Mouse (Mus musculus): ENCODE data around the gene Szrd1. TPM values are rescaled to one million over a fixed set of nuclear protein-coding genes. Genes with fewer than 3 reads are reported as not detected.

Szrd1 gene
- polyA plus RNA-seq, 1 experiment from 2014 or later = 23.7 TPM

GRCm38 (mm10) chr4:141076761-141077506 is 62.6 kb downstream of the Szrd1 start:
- no peak for ATAC-seq (ENCODE audit: low FRiP score)
- H3K9me3 ChIP-seq (replicated peaks) = no peaks in the 10 kb centered on the region
- H3K4me1 ChIP-seq = peaks cover 30% of the 10 kb centered on the region
- peaks cover 17% of the 10 kb centered on the region for H3K36me3 ChIP-seq
- 83% methylated on average over 17 of the region's 17 CpGs for WGBS
- H3K4me3 ChIP-seq (replicated peaks) = peak overlapping the region; percentile 70
- no peaks in the 10 kb centered on the region for H3K27me3 ChIP-seq (replicated peaks)
- peak overlapping the region; percentile 78 for H3K9ac ChIP-seq (replicated peaks)
- H3K27ac ChIP-seq (replicated peaks) = no peak overlapping the region
- H3K4me2 ChIP-seq = peak overlapping the region; percentile 89

- no peak overlapping the region for H3K9ac ChIP-seq (replicated peaks)
- no peak overlapping the region for H3K27ac ChIP-seq (replicated peaks)
- peaks cover 45% of the 10 kb centered on the region for H3K36me3 ChIP-seq
- 92% methylated on average over 4 of the region's 4 CpGs for WGBS
- H3K4me3 ChIP-seq (replicated peaks) = no peak overlapping the region
- no peak for ATAC-seq (ENCODE audit: low FRiP score)
- H3K4me2 ChIP-seq = no peak overlapping the region
- no peaks in the 10 kb centered on the region for H3K9me3 ChIP-seq (replicated peaks)
- H3K4me1 ChIP-seq = peaks cover 32% of the 10 kb centered on the region
- H3K27me3 ChIP-seq (replicated peaks) = no peaks in the 10 kb centered on the region
These were observed 65.5 kb downstream of the Szrd1 start for GRCm38 (mm10) chr4:141074109-141074508.

DNA sequence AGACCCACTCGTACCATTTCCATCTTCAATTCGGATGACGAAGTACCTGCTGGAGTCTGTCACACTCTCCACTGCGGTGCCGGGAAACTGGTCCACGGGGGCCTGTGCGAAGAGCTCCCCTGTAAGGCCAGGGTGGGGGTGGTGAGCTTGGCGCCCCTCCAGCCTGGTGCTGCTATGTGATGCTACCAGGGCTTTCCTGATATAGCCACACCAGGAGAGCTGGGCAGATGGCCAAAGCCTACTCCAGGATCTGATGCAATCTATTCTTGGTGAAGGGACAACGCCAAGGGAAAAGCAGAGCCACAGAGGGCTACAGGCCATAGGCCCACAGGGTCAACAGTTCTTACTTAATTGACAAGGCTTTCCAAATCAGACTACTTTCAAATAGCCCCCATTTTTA is 65.9 kb downstream of the Szrd1 start:
- peaks cover 49% of the 10 kb centered on the region for H3K36me3 ChIP-seq
- no peak overlapping the region for H3K4me3 ChIP-seq (replicated peaks)
- 83% methylated on average over 9 of the region's 9 CpGs for WGBS
- no peak overlapping the region for H3K4me2 ChIP-seq
- H3K27me3 ChIP-seq (replicated peaks) = no peaks in the 10 kb centered on the region
- ATAC-seq (ENCODE audit: low FRiP score) = no peak
- H3K9ac ChIP-seq (replicated peaks) = no peak overlapping the region
- peaks cover 32% of the 10 kb centered on the region for H3K4me1 ChIP-seq
- H3K9me3 ChIP-seq (replicated peaks) = no peaks in the 10 kb centered on the region
- H3K27ac ChIP-seq (replicated peaks) = no peak overlapping the region

DNA sequence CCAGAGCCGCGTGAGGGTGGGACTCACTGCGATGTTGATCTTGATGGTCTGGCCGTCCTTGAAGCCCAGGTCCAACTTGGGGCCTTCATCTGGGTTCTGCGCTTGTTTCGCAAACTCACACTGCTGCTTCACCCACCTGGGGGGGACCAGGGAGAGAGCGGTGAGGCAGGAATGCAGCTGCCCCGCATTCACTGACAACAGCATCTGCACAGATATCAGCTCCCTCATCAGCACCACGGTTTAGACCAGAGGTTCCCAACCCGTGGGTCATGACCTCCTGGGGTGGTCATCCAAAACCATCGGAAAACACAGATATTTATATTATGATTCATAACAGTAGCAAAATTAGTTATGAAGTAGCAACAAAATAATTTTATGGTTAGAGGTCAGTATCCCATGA is 67.1 kb downstream of the Szrd1 start:
- H3K4me3 ChIP-seq (replicated peaks) = no peak overlapping the region
- H3K27me3 ChIP-seq (replicated peaks) = no peaks in the 10 kb centered on the region
- H3K4me2 ChIP-seq = no peak overlapping the region
- no peak overlapping the region for H3K27ac ChIP-seq (replicated peaks)
- H3K9me3 ChIP-seq (replicated peaks) = no peaks in the 10 kb centered on the region
- H3K9ac ChIP-seq (replicated peaks) = no peak overlapping the region
- 94% methylated on average over 11 of the region's 11 CpGs for WGBS
- H3K4me1 ChIP-seq = peaks cover 35% of the 10 kb centered on the region
- no peak for ATAC-seq (ENCODE audit: low FRiP score)
- H3K36me3 ChIP-seq = peaks cover 61% of the 10 kb centered on the region

GRCm38 (mm10) chr4:141069731-141070130 is 69.8 kb downstream of the Szrd1 start:
- Histone ChIP-seq H3K4me1 (peaks cover 26% of the 10 kb centered on the region), H3K4me3 (replicated peaks) (no peak overlapping the region), H3K27ac (replicated peaks) (no peak overlapping the region), H3K27me3 (replicated peaks) (no peaks in the 10 kb centered on the region), H3K4me2 (no peak overlapping the region), H3K9ac (replicated peaks) (peak overlapping the region; percentile 30; the same call in 1 of the 2 replicates), H3K36me3 (peaks cover 81% of the 10 kb centered on the region), H3K9me3 (replicated peaks) (no peaks in the 10 kb centered on the region)
- ATAC-seq (ENCODE audit: low FRiP score) = no peak
- WGBS = 67% methylated on average over 4 of the region's 4 CpGs

DNA sequence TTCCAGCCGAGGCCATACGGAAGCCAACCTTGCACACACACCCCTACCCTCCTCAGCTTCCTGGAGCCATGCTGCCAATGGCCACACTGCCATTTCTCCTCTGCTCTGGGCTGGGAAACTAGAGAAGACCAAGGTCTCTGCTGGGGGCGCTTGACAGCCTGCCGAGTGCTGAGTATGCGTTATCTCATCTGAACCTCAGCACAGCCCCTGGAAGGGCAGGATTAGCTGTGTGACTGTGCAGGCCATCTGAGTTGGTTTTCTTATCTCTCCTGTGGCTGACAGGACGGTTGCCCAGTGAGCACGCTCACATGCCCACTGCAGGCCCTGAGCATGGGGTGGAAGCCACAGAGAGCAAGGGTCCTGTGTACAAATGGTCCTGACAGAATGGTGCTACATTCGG is 70.9 kb downstream of the Szrd1 start:
- no peak overlapping the region for H3K9ac ChIP-seq (replicated peaks)
- 97% methylated on average over 8 of the region's 8 CpGs for WGBS
- no peak overlapping the region for H3K27ac ChIP-seq (replicated peaks)
- H3K4me2 ChIP-seq = no peak overlapping the region
- peaks cover 80% of the 10 kb centered on the region for H3K36me3 ChIP-seq
- peaks cover 20% of the 10 kb centered on the region for H3K4me1 ChIP-seq
- no peaks in the 10 kb centered on the region for H3K27me3 ChIP-seq (replicated peaks)
- H3K4me3 ChIP-seq (replicated peaks) = no peak overlapping the region
- ATAC-seq (ENCODE audit: low FRiP score) = no peak
- H3K9me3 ChIP-seq (replicated peaks) = no peaks in the 10 kb centered on the region

GRCm38 (mm10) chr4:141067516-141068046 is 72.0 kb downstream of the Szrd1 start:
- no peak for ATAC-seq (ENCODE audit: low FRiP score)
- Histone ChIP-seq H3K4me1 (peaks cover 15% of the 10 kb centered on the region), H3K27me3 (replicated peaks) (no peaks in the 10 kb centered on the region), H3K36me3 (peaks cover 70% of the 10 kb centered on the region), H3K9me3 (replicated peaks) (no peaks in the 10 kb centered on the region), H3K4me3 (replicated peaks) (no peak overlapping the region), H3K9ac (replicated peaks) (peak overlapping the region; percentile 23; the same call in 1 of the 2 replicates), H3K4me2 (no peak overlapping the region), H3K27ac (replicated peaks) (no peak overlapping the region; the same call in 1 of the 2 replicates)
- 88% methylated on average over 9 of the region's 9 CpGs for WGBS

- ATAC-seq (ENCODE audit: low FRiP score) = no peak
- H3K4me1 ChIP-seq = peaks cover 15% of the 10 kb centered on the region
- H3K36me3 ChIP-seq = peaks cover 63% of the 10 kb centered on the region
- no peaks in the 10 kb centered on the region for H3K27me3 ChIP-seq (replicated peaks)
- H3K4me2 ChIP-seq = no peak overlapping the region
- peak overlapping the region; percentile 33; the same call in 1 of the 2 replicates for H3K27ac ChIP-seq (replicated peaks)
- WGBS = 71% methylated on average over 12 of the region's 12 CpGs
- H3K9ac ChIP-seq (replicated peaks) = 0 out of 2 replicates have a peak overlapping the region, but pooled peaks have one; percentile 23
- no peak overlapping the region for H3K4me3 ChIP-seq (replicated peaks)
- no peaks in the 10 kb centered on the region for H3K9me3 ChIP-seq (replicated peaks)
These were observed 72.7 kb downstream of the Szrd1 start for GRCm38 (mm10) chr4:141066709-141067515.

DNA sequence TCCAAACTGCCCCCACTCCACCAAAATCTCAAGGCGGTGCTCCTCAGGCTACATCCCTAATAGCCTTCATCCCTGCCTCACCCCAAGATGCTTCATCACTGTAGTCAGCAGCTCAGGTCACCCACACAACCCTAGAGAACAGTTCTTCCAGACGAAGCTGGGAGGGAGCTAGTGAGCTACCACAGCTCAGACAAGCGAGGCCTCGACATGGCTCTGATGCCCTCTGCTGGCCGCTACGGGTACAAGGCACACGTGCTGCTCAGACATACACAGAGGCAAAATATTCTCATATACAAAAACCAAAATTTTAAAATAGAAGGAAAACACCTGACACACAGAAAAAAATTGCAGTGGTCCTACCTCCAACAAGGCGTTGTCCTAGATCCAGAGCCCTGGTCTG is 74.5 kb downstream of the Szrd1 start:
- no peak overlapping the region for H3K4me3 ChIP-seq (replicated peaks)
- ATAC-seq (ENCODE audit: low FRiP score) = no peak
- H3K27me3 ChIP-seq (replicated peaks) = no peaks in the 10 kb centered on the region
- no peak overlapping the region for H3K27ac ChIP-seq (replicated peaks)
- peaks cover 22% of the 10 kb centered on the region for H3K4me1 ChIP-seq
- H3K4me2 ChIP-seq = no peak overlapping the region
- WGBS = 6% methylated on average over 8 of the region's 8 CpGs
- H3K36me3 ChIP-seq = peaks cover 46% of the 10 kb centered on the region
- H3K9me3 ChIP-seq (replicated peaks) = no peaks in the 10 kb centered on the region
- H3K9ac ChIP-seq (replicated peaks) = no peak overlapping the region

DNA sequence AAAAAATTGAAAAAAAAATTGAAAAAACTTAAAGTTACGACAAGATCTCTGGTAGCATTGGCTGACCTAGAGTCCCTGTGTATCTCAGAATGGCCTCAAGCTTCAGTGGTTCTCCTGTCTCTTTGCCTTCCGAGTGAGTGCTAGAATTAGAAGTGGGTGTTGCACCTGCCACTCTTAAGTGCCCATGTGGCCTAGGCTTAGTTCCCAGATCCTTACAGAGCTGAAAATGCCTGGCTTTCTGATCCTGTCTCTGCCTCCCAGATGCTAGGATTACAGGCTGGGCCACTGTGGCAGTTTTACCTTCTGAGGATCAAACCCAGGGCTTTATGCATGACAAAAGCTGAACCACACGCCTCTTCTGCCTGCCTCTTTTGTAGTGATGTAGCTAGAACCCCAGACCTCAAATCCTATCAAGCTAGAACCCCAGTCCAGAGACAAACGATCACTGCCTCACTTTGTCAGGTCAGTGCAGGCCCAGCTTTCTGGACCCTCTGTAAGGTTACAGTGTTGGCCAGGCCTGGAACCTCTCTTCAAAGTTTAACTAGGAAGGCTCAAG is 75.4 kb downstream of the Szrd1 start:
- Histone ChIP-seq H3K9ac (replicated peaks) (no peak overlapping the region), H3K4me3 (replicated peaks) (no peak overlapping the region), H3K4me2 (no peak overlapping the region), H3K9me3 (replicated peaks) (no peaks in the 10 kb centered on the region), H3K36me3 (peaks cover 37% of the 10 kb centered on the region), H3K4me1 (peaks cover 29% of the 10 kb centered on the region), H3K27me3 (replicated peaks) (no peaks in the 10 kb centered on the region), H3K27ac (replicated peaks) (no peak overlapping the region)
- ATAC-seq (ENCODE audit: low FRiP score) = no peak
- WGBS = 88% methylated on average over 4 of the region's 4 CpGs

Measured in neural tube, embryonic 15.5 days (tissue).